Comparison of ENCODE assay signal across 24 mouse cellular contexts in the genomic region with DNA sequence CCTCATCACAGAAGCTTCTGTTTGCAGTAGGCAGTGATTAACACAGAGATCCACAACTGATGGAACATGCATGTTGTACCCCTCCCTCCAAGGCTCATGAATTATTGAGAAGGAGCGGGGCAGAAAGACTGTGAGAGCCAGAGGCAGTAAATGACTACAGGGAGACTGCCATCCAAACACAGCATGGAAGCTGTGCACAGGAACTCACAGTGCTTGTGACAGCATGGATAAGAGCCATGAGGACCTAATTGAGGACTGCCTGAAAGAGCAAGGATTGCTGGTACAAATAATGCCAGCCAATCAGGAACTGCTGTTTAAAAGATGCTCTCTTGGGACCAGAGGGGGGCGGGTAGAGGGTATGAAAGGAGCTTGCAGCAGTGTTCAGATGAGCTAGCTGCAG.
"Had no signal": no experiment of that assay in that cellular context is flagged by ENCODE, and none has a peak within 500 bp of the region (broad histone marks: within the 10 kb centered on the region; RNA-seq: fewer than 3 reads in every experiment).

No protein-coding gene starts in this region.

- ATAC-seq: liver, embryonic 12.5 days had no signal

- H3K4me2 ChIP-seq: limb, embryonic 13.5 days; liver, embryonic 12.5 days; liver, embryonic 15.5 days; lung, embryonic 15.5 days; midbrain, embryonic 11.5 days; neural tube, embryonic 12.5 days had no signal

- H3K36me3 ChIP-seq: limb, embryonic 10.5 days; limb, embryonic 13.5 days; liver, embryonic 12.5 days; liver, embryonic 15.5 days; lung, embryonic 15.5 days; neural tube, embryonic 12.5 days had no signal

- H3K27me3 ChIP-seq: limb, embryonic 13.5 days; liver, embryonic 12.5 days; liver, embryonic 15.5 days; lung, embryonic 15.5 days; neural tube, embryonic 12.5 days had no signal

- H3K27ac ChIP-seq: kidney, postnatal 0 days; layer of hippocampus, adult 2 months; limb, embryonic 10.5 days; limb, embryonic 13.5 days; liver, embryonic 12.5 days; liver, embryonic 15.5 days; lung, embryonic 15.5 days; neural tube, embryonic 12.5 days; stomach, postnatal 0 days had no signal

- H3K4me3 ChIP-seq: layer of hippocampus, adult 2 months; limb, embryonic 10.5 days; limb, embryonic 13.5 days; liver, embryonic 12.5 days; liver, embryonic 15.5 days; lung, embryonic 15.5 days; megakaryocyte, embryonic 14.5 days; neural tube, embryonic 12.5 days had no signal

- H3K9me3 ChIP-seq: limb, embryonic 10.5 days; limb, embryonic 13.5 days; liver, embryonic 12.5 days; liver, embryonic 15.5 days; lung, embryonic 15.5 days; neural tube, embryonic 12.5 days had no signal

- DNase-seq: kidney, adult 2 months; kidney, postnatal 25 days; layer of hippocampus, adult 9-11 months; liver; lung, adult 18-20 months; lung, postnatal 10 days; lung, postnatal 36 days; right cerebral cortex, adult 18-20 months; right cerebral cortex, postnatal 14 days; right cerebral cortex, postnatal 4 days; thymus, adult 2 months; thymus, postnatal 14 days; thymus, postnatal 4 days had no signal

- H3K9ac ChIP-seq: limb, embryonic 13.5 days; liver, embryonic 12.5 days; liver, embryonic 15.5 days; lung, embryonic 15.5 days; neural tube, embryonic 12.5 days had no signal

- H3K4me1 ChIP-seq: liver, embryonic 12.5 days; liver, embryonic 15.5 days; lung, embryonic 15.5 days; megakaryocyte, embryonic 14.5 days had no signal
